Mouse (Mus musculus): Measurements from ENCODE around the gene Fam19a2. TPM values are rescaled to one million over a fixed set of nuclear protein-coding genes. Genes with fewer than 3 reads are reported as not detected.

The Fam19a2 gene
- not detected in 2 replicates for total RNA-seq (2015)
- not detected in 2 replicates for total RNA-seq (2017)

DNA sequence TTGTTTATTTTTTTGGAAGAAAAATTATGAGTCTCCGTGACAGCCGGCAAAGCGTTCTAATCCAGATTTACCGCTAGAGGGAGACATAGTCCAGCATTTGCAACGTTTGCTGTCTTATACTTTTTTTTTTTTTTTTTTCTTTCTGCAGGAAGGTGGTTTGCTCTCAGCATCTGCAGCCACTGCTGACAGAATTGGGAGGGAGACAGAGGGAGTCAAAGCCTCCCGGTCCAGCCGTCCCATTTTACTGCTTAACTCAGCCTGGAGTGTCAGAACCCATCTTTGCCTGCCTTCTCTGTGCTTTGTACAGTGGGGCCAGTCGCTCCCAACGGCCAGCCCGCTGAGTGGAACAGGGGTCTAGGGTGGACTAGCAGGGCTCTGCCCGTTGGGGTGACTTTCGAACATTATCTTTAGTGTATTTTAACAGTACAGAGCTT lies at the start of gene Fam19a2:
Fam19a2 (plus strand) TSS at position 121 of the 434 bp plus-strand sequence.
- ATAC-seq (ENCODE audit: poor library complexity, severe bottlenecking) = peak; percentile 87

DNA sequence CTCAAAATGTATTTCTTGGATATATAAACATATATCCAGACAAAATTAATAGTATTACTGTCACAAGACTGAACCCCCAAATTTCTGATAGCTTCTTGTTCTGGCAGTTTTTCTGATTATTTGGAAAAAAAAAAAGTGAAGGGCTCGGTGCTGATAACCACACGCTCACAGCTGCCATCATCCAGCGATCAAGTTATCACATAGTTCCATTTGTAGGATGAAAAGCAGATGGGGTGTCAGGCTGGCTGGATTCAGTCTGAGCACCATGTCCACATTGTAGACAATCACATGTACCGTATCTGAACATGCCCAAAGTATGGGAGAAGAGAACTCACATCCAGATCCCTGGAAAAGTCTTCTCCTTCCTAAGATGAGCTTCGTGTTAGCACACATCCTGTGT lies 41.0 kb upstream of the Fam19a2 start:
- no peak for ATAC-seq (ENCODE audit: poor library complexity, severe bottlenecking)

DNA sequence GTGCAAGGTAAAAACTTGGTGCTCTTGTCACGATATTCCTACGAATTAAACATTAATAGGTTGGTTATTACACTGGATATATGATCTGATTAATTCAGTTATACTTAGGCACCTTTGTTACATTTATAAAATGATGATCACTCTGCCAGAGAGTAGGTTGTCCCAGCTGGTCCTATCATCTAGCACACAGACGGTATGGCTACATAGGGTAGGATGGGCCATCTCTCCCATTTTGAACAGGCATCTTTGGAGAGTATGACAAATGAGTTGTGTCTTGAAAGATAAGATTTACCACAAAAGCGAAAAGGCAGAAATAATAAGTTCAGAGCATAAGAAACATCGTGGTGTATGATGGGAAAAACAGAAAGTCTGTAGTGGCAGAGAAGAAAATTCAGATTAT lies 34.4 kb upstream of the Fam19a2 start:
- ATAC-seq (ENCODE audit: poor library complexity, severe bottlenecking) = no peak

- no peak for ATAC-seq (ENCODE audit: poor library complexity, severe bottlenecking)
Measured at GRCm38 (mm10) chr10:123248063-123248462, 15.7 kb upstream of the Fam19a2 start.

DNA sequence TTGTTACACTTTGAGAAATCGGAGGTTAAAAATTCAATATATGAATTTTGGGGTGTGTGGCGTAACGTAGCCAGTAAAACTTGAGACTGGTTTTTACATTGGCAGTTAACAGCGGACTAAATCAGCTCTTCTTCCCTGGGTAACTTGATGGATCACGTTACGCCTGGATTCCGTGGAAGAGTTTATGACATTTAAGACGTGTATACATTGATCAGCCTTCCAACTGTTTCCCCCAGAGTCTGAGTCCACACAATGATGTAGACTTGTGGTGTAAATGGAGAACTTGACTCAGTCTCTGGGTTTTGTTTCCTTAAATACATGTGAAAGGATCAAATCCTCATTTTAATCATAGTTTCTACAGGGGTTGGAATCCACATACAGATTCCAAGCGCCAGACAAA lies 11.9 kb upstream of the Fam19a2 start:
- 0 out of 2 replicates have a peak, but pooled peaks have one; percentile 45 for ATAC-seq (ENCODE audit: poor library complexity, severe bottlenecking)

GRCm38 (mm10) chr10:123254299-123254698 lies 9.5 kb upstream of the Fam19a2 start:
- ATAC-seq (ENCODE audit: poor library complexity, severe bottlenecking) = peak; percentile 66

- no peak for ATAC-seq (ENCODE audit: poor library complexity, severe bottlenecking)
Measured at GRCm38 (mm10) chr10:123255674-123256348, 8.0 kb upstream of the Fam19a2 start.

DNA sequence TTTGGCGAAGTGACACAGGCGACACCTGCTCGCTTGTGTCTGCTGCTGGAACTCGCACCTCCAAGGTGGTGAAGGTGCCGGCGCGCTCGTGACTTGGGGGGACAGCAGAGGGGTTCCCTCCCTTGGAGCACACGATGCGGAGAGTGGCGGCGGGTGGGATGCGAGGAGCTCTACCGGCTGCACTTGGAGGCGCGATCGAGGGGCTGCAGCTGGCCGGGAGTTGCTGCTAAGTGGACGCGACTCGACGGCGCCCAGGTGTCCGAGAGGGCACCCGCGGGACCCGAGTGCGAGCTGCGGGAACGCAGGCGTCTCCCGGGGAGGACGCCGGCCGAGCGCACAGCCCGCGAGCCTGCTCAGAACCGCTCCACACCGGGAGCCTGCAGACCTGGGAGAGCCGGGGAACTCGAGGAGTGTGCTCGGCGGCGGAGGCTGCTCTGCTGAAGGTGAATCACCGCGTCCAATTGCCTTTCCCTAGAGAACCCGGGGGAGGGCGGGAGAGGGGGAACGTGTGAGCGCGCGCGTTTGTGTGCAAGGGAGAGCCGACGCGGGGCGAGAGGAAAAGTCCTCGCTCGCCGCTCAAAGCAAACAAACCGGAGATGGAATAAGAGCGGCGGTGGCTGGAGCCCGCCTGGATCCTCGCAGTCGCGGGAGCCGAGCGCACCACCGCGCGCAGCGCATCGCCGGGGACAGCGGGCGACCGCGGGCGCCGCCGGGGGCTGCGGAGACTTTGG lies 830 bp downstream of the Fam19a2 start:
- ATAC-seq (ENCODE audit: poor library complexity, severe bottlenecking) = no peak

DNA sequence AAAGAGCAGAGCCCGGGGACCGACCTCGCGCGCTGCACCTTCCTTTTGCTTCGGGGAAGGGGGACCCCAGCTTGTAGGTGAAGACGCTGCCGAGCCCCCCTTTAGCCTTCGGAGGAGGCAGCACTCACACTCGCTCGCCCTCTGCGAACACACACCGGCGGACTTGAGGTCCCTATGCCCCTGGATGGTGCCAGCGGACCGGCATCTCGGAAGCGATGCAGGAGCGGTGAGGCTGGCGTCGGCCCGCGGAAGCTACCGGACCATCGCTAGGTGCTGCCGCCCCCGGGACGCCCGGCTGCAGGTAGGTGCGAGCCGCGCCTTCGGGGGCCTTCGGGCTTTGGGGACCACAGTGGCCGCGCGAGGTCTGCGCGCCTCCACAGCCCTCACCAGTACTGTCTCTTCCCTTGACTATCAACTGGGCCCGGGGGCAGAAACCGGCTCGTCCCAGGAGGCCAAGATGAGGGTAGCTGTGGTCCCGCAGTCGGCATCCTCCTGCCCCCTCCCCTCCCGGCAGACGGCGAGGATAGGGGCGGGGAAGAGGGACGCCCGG lies 1.5 kb downstream of the Fam19a2 start:
- ATAC-seq (ENCODE audit: poor library complexity, severe bottlenecking) = no peak

DNA sequence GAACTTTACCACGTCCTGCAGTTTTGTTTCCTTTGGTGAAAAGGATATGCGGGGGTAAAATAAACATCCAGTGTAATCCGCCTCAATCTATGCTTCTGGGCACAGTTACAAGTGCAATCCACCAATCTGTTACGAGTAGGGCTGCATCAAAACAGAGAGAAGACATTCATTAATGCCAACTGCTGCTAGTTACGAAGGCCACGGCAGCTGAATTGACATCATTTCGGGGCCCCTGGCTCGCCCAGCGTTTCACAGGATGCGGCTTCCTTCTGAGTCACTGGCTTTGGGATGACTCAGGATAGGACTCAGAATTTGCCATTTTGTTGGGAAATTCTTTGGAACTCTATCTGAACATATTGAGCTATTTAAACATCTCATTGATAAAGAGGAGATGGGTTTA lies 4.8 kb downstream of the Fam19a2 start:
- no peak for ATAC-seq (ENCODE audit: poor library complexity, severe bottlenecking)

GRCm38 (mm10) chr10:123274554-123274953 lies 10.8 kb downstream of the Fam19a2 start:
- no peak for ATAC-seq (ENCODE audit: poor library complexity, severe bottlenecking)

- ATAC-seq (ENCODE audit: poor library complexity, severe bottlenecking) = no peak
Measured at GRCm38 (mm10) chr10:123307300-123307699, 43.5 kb downstream of the Fam19a2 start.

- no peak for ATAC-seq (ENCODE audit: poor library complexity, severe bottlenecking)
Measured at GRCm38 (mm10) chr10:123326271-123326670, 62.5 kb downstream of the Fam19a2 start.

GRCm38 (mm10) chr10:123341280-123341679 lies 77.5 kb downstream of the Fam19a2 start:
- no peak for ATAC-seq (ENCODE audit: poor library complexity, severe bottlenecking)

GRCm38 (mm10) chr10:123342591-123343236 lies 78.9 kb downstream of the Fam19a2 start:
- no peak for ATAC-seq (ENCODE audit: poor library complexity, severe bottlenecking)

- ATAC-seq (ENCODE audit: poor library complexity, severe bottlenecking) = no peak
Measured at GRCm38 (mm10) chr10:123346301-123346700, 82.5 kb downstream of the Fam19a2 start.

GRCm38 (mm10) chr10:123353667-123354066 lies 89.9 kb downstream of the Fam19a2 start:
- no peak for ATAC-seq (ENCODE audit: poor library complexity, severe bottlenecking)

DNA sequence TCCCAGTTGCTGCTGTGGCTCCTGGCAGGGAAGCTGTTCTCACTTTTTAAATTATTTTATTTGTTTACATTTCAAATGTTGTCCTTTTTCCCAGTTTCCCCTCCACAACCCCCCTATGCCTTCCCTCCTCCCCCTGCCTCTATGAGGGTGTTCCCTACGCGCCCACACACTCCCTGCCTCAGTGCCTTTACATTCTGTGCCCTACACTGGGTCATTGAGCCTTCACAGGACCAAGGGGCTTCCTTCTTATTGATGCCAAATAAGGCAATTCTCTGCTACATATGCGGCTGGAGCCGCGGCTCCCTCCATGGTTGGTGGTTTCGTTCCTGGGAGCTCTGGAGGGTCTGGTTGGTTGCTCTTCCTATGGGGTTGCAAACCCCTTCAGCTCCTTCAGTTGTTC lies 93.2 kb downstream of the Fam19a2 start:
- ATAC-seq (ENCODE audit: poor library complexity, severe bottlenecking) = no peak

- peak; percentile 54 for ATAC-seq (ENCODE audit: poor library complexity, severe bottlenecking)
Measured at GRCm38 (mm10) chr10:123360492-123360891, 96.7 kb downstream of the Fam19a2 start.

DNA sequence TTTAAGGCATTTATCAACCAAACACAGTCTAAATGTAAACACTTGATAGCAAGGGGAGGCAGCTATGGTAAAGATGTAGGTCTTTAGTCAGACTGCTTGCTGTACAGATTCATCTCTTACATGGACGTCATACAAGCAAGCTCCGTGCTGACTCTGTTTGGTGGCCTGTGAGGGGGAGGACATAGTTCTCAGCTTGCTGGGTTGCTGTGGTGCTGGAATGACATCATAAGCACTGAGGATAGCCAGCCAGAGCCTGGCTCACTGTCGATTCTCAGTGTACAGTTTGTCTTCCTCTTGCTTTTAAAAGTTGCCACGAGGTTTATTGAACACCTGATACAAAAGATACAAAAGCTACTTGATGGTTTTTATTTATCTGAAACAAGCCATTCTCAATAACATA lies 100.8 kb downstream of the Fam19a2 start:
- no peak for ATAC-seq (ENCODE audit: poor library complexity, severe bottlenecking)

DNA sequence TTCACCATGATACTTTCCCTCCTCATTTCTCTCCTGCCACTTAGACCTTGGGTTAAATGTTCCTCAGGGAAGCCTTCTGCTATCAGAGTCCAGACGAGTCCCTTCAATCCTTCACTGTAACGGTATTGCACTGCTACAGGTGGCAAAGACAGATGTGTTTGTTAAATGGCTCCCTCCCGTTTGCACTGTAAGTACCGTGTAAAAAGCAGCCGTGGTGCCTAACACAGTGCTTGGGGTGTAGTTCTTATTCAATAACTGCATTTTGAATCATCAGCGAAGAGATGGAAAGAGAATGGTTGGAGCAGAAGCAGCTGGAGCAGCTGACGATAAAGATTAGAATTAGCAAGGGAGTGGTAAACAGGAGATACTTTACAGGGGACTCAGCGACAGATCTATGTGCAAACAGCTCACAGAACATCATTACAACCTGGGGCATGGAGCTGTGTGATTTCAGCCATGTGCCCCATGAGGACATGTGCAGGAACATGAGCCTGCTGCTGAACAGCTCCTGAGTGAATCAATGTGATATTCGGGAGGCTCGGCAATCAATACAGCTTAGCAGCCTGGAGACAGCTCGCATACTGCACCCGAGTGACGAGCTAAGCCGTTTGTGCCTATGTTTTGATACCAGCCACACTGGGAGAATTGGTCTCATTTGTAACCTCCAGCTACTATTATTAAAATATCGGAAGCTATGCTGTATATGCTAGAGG lies 103.5 kb downstream of the Fam19a2 start:
- ATAC-seq (ENCODE audit: poor library complexity, severe bottlenecking) = no peak
